Mouse (Mus musculus) small intestine, adult 2 months (tissue): ENCODE measurements around the gene Itm2b.

ENCODE experiments used
- CTCF ChIP-seq: fragments of 200-500 bp; IDR thresholded peaks from 2 replicates; pipeline ENCODE4 v1.5.1; 2012; ENCODE audit warnings: low read depth, mild to moderate bottlenecking, control low read depth, inconsistent platforms, low read length, moderate library complexity, mixed read lengths; ENCODE audit not compliant: insufficient replicate concordance, insufficient read length; ENCODE audit errors: extremely low read depth
- POLR2A ChIP-seq: fragments of 200-500 bp; IDR thresholded peaks from 2 replicates; pipeline ENCODE4 v1.6.1; 2012; ENCODE audit warnings: low read depth, mild to moderate bottlenecking, control low read depth, inconsistent platforms, low read length, moderate library complexity

GRCm38 (mm10) chr14:73389059-73389458 is 4.0 kb upstream of the Itm2b start:
- TF ChIP-seq CTCF: no peak
- no peak for TF ChIP-seq POLR2A
